Mouse (Mus musculus) liver, embryonic 14.5 days (tissue): ENCODE results near the gene Rftn2. TPM values are rescaled to one million over a fixed set of nuclear protein-coding genes. Genes with fewer than 3 reads are reported as not detected.

Experiments used
- ATAC-seq: fragments of 200-750 bp; cut with Nextera tagmentation; 2 replicates; pipeline ENCODE4 v1.8.0; 2017; ENCODE audit warnings: moderate number of reproducible peaks, mild to moderate bottlenecking, moderate library complexity; ENCODE audit not compliant: insufficient read depth
- DNase-seq, 3 experiments: peaks; one replicate each; pipeline ENCODE4 v3.0.0-alpha.2; 2012 to 2013; ENCODE audit warnings: low read depth in 3 of 3, low spot score in 3 of 3
- H3K27ac ChIP-seq: fragments of 300-500 bp; sonication (generic); 2 replicates; pipeline ENCODE4 v1.5.1; 2014; ENCODE audit warnings: moderate library complexity, mild to moderate bottlenecking, control low read depth, inconsistent platforms
- H3K27me3 ChIP-seq: fragments of 300-500 bp; sonication (generic); 2 replicates; pipeline ENCODE4 v1.6.1; 2014; ENCODE audit warnings: mild to moderate bottlenecking, low read length, moderate library complexity; ENCODE audit not compliant: control insufficient read depth, insufficient read depth
- H3K36me3 ChIP-seq: fragments of 300-500 bp; sonication (generic); replicated peaks from 2 replicates; pipeline ENCODE4 v1.6.1; 2014; ENCODE audit warnings: low read depth; ENCODE audit not compliant: control insufficient read depth, insufficient read depth
- H3K4me1 ChIP-seq, 2 experiments: fragments of 200-500 bp in 1 of 2; fragments of 300-500 bp in 1 of 2; sonication (generic) in 1 of 2; replicated peaks; 2 replicates each; pipeline ENCODE4 v1.6.1; 2012 to 2014; ENCODE audit warnings: antibody characterized with exemption in 1 of 2, inconsistent platforms in 1 of 2, low read length in 1 of 2; ENCODE audit not compliant: control insufficient read depth in 2 of 2, insufficient read depth in 2 of 2
- H3K4me2 ChIP-seq: fragments of 300-500 bp; sonication (generic); 2 replicates; pipeline ENCODE4 v1.6.1; 2014; ENCODE audit warnings: low read depth, mild to moderate bottlenecking, control low read depth, moderate library complexity
- H3K4me3 ChIP-seq, 2 experiments: fragments of 200-500 bp in 1 of 2; fragments of 300-500 bp in 1 of 2; sonication (generic) in 1 of 2; 2 replicates each; pipeline ENCODE4 v1.5.1; 2012 to 2014; ENCODE audit warnings: low read depth in 2 of 2, low read length in 2 of 2, mild to moderate bottlenecking in 2 of 2, control low read depth in 1 of 2, inconsistent platforms in 1 of 2, moderate library complexity in 1 of 2; ENCODE audit not compliant: insufficient read depth in 1 of 2
- H3K9ac ChIP-seq: fragments of 300-500 bp; sonication (generic); replicated peaks from 2 replicates; pipeline ENCODE4 v1.6.1; 2014; ENCODE audit warnings: mild to moderate bottlenecking, control low read depth, moderate library complexity
- H3K9me3 ChIP-seq: fragments of 300-500 bp; sonication (generic); 2 replicates; pipeline ENCODE4 v1.6.1; 2016; ENCODE audit warnings: low read length, mixed read lengths; ENCODE audit not compliant: control insufficient read depth
- CTCF ChIP-seq: IDR thresholded peaks from 2 replicates; pipeline ENCODE4 v1.5.1; 2016; ENCODE audit warnings: antibody characterized with exemption, low read depth, control low read depth
- EP300 ChIP-seq: IDR thresholded peaks from 2 replicates; pipeline ENCODE4 v1.6.1; 2016; ENCODE audit warnings: antibody characterized with exemption, low read depth
- WGBS: fragments of 180-500 bp; shearing (Covaris S2); extraction: QIAGEN DNeasy Blood & Tissue Kit; methylation state at CpG from one replicate; pipeline ENCODE4 v1.1.7; 2014; ENCODE audit not compliant: insufficient replicate concordance; 5-methylcytosine and 5-hydroxymethylcytosine counted together
- polyA plus RNA-seq, 2 experiments: library from polyadenylated mRNA; depleted of rRNA in 1 of 2; stranded (reverse) in 1 of 2; unstranded in 1 of 2; fragments of >200 nt; fragmentation: Nextera tagmentation in 1 of 2; extraction: Ambion mirVana in 1 of 2; gene quantifications; 2 replicates each; pipeline versions ENCODE4 v1.2.1 to v1.2.3; 2012 to 2014

Gene Rftn2
- polyA plus RNA-seq, 2 experiments: 0.37 to 0.38 TPM

GRCm38 (mm10) chr1:55158211-55158610 is 68.4 kb downstream of the Rftn2 start:
- ATAC-seq: no peak
- Histone ChIP-seq H3K4me3 (no peak overlapping the region), H3K36me3 (peaks cover 8% of the 10 kb centered on the region), H3K4me1 (no peaks in the 10 kb centered on the region), H3K4me2 (no peak overlapping the region), H3K9ac (no peak overlapping the region), H3K27ac (no peak overlapping the region), H3K27me3 (no peaks in the 10 kb centered on the region), H3K9me3 (no peaks in the 10 kb centered on the region)
- TF ChIP-seq CTCF: no peak
- no peak for TF ChIP-seq EP300
- DNase-seq: no peak
- WGBS: 79% methylated on average over 3 of the region's 3 CpGs

- no peak overlapping the region for H3K9ac ChIP-seq
- DNase-seq (no peak), ATAC-seq (no peak)
- peaks cover 13% of the 10 kb centered on the region for H3K36me3 ChIP-seq
- no peak overlapping the region for H3K4me3 ChIP-seq
- no peaks in the 10 kb centered on the region for H3K27me3 ChIP-seq
- TF ChIP-seq CTCF: no peak
- TF ChIP-seq EP300: no peak
- H3K4me2 ChIP-seq: no peak overlapping the region
- WGBS: 86% methylated on average over 4 of the region's 4 CpGs
- H3K9me3 ChIP-seq: no peaks in the 10 kb centered on the region
- no peak overlapping the region for H3K27ac ChIP-seq
- no peaks in the 10 kb centered on the region for H3K4me1 ChIP-seq
Measured at GRCm38 (mm10) chr1:55157329-55157728, 69.3 kb downstream of the Rftn2 start.

- ATAC-seq (no peak), DNase-seq (no peak)
- Histone ChIP-seq H3K4me1 (no peaks in the 10 kb centered on the region), H3K9ac (no peak overlapping the region), H3K9me3 (no peaks in the 10 kb centered on the region), H3K36me3 (peaks cover 30% of the 10 kb centered on the region), H3K27me3 (no peaks in the 10 kb centered on the region), H3K27ac (no peak overlapping the region), H3K4me2 (no peak overlapping the region), H3K4me3 (no peak overlapping the region)
- WGBS: 85% methylated on average over 7 of the region's 7 CpGs
- TF ChIP-seq CTCF: no peak
- no peak for TF ChIP-seq EP300
Measured at GRCm38 (mm10) chr1:55145556-55145955, 81.0 kb downstream of the Rftn2 start.

GRCm38 (mm10) chr1:55144338-55144737 is 82.2 kb downstream of the Rftn2 start:
- ATAC-seq (no peak), DNase-seq (no peak)
- H3K27ac ChIP-seq: no peak overlapping the region
- no peaks in the 10 kb centered on the region for H3K27me3 ChIP-seq
- WGBS: 84% methylated on average over 4 of the region's 4 CpGs
- TF ChIP-seq EP300 (no peak), CTCF (no peak)
- no peak overlapping the region for H3K9ac ChIP-seq
- H3K36me3 ChIP-seq: peaks cover 22% of the 10 kb centered on the region
- H3K9me3 ChIP-seq: no peaks in the 10 kb centered on the region
- H3K4me1 ChIP-seq: no peaks in the 10 kb centered on the region
- no peak overlapping the region for H3K4me2 ChIP-seq
- no peak overlapping the region for H3K4me3 ChIP-seq

GRCm38 (mm10) chr1:55135846-55136245 is 90.7 kb downstream of the Rftn2 start:
- no peaks in the 10 kb centered on the region for H3K9me3 ChIP-seq
- TF ChIP-seq EP300 (no peak), CTCF (no peak)
- H3K27me3 ChIP-seq: no peaks in the 10 kb centered on the region
- H3K4me3 ChIP-seq: no peak overlapping the region
- H3K4me2 ChIP-seq: no peak overlapping the region
- 75% methylated on average over 1 of the region's 1 CpGs for WGBS
- ATAC-seq (no peak), DNase-seq (no peak)
- H3K4me1 ChIP-seq: peaks cover 7 to 9% of the 10 kb centered on the region in 2 experiments; a peak in 3 of 4 replicates
- H3K9ac ChIP-seq: no peak overlapping the region
- H3K27ac ChIP-seq: no peak overlapping the region
- peaks cover 3% of the 10 kb centered on the region; the same call in 1 of the 2 replicates for H3K36me3 ChIP-seq
